Mouse (Mus musculus) right cerebral cortex, postnatal 36 days (tissue): ENCODE results near the gene Dnajc30.

Experiments
- DNase-seq, 2 experiments: peaks; one replicate each; pipeline ENCODE4 v3.0.0; 2022; ENCODE audit warnings: low spot score in 2 of 2, mixed read lengths in 1 of 2

Dnajc30 gene

GRCm38 (mm10) chr5:135109017-135109416 lies 45.0 kb downstream of the Dnajc30 start:
- no peak for DNase-seq

DNA sequence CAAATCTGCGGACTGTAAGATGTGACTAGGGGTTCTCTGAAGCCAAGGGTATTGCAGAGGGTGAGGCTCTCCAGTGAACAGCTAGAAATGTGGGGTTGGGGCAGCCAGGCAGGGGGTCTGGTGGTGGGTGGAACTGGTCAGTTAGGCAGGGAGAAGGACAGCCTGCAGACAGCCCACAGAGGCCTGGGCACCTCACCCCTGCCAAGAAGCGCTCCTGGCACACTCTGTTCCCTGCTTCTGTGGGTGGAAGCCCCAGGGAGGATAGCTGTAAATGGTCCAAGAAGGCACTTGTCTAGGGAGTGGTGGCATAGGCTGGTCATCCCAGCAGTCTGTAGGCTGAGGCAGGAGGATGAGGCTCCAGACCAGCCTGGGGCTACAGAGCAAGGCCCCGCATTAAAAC lies 45.4 kb downstream of the Dnajc30 start:
- DNase-seq = no peak

GRCm38 (mm10) chr5:135109976-135110375 lies 46.0 kb downstream of the Dnajc30 start:
- no peak for DNase-seq

- DNase-seq = no peak
Observed at GRCm38 (mm10) chr5:135113782-135114181, 49.8 kb downstream of the Dnajc30 start.

- no peak for DNase-seq
Observed at GRCm38 (mm10) chr5:135115241-135115640, 51.2 kb downstream of the Dnajc30 start.
